Mouse (Mus musculus): Measurements from ENCODE around the gene Kcnmb4.

DNA sequence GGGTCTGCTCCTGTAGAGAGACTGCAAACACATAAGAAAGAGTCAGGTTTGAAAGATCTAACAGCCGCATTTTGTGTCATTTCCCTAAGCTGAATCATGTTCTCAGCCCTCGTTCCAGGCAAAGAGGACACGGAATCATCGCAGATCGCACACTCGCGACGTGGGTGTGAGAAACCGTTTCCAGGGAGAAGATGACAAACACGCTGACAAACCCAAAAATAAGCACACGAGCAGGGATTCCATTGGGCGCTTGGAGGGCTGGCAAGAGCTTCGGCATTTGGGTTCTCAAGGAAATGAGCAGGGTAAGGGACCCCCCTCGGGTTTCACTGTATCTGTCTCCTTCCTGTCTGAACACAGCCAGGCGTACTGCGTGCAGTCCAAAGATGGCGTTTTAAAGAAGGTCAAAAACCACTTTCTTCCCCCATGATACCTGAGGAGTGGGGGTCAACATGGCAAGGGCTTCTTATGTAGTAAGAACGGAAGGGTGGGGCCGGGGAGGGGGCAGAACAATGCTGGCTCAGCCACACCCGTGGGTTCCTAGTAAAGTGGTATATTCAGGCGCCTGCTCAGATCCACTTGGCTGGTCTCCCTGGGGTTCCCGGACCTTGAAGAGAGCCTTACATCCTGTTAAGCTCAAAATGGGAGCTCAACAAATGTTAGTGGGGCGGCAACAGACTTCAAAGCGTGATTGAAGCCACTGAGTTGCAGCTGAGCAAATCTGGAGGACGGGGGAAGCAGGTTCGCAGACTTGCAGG is 45.5 kb downstream of the Kcnmb4 start:
- TF ChIP-seq CTCF (IDR thresholded peaks at IDR 0.05; ENCODE audit: low read depth, low read length) (no peak), GATA1 (IDR thresholded peaks at IDR 0.05; ENCODE audit: borderline replicate concordance, low read length) (no peak), POLR2AphosphoS5 (IDR thresholded peaks at IDR 0.05; ENCODE audit: insufficient replicate concordance, low read depth, low read length) (no peak)

Measured in G1E (cell line).